23 mouse cellular contexts compared by ENCODE assay signal in the genomic region with DNA sequence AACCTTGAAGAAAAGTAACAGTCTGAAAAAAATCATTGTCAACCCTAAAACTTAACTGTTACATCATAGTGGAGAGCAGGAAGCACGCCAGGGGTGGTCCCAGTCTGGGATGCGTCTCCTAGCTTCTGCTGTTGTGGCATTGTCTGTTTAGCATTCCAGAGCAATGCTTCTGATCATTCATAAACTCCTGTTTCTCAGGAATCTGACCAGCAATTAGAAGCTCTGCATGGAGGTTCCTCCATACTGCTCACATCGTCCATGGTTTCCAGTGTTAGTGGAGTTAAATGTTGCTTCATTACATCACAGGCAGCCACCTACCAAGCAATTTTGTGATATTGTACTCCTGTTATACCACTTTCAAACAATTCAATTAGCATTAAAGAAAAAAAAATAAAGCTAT.
DNase-seq lines count a peak whose midpoint lies in the region; ATAC-seq and TF ChIP-seq lines count a peak whose summit lies in the region.
"Had no signal": no experiment of that assay in that cellular context is flagged by ENCODE, and none has a peak within 500 bp of the region (broad histone marks: within the 10 kb centered on the region; RNA-seq: fewer than 3 reads in every experiment).

No protein-coding gene starts in this region.

- H3K4me3 ChIP-seq in midbrain, embryonic 11.5 days (ENCODE audit: low read depth, low read length) = no peak overlapping the region
- no peak overlapping the region for H3K4me3 ChIP-seq in midbrain, embryonic 16.5 days (ENCODE audit: low read depth, low read length)
- H3K4me3 ChIP-seq in midbrain, embryonic 12.5 days = no peak overlapping the region
- H3K4me3 ChIP-seq in intestine, embryonic 15.5 days (replicated peaks) = no peak overlapping the region
- H3K4me3 ChIP-seq in stomach, postnatal 0 days (ENCODE audit: low read depth, low read length) = no peak overlapping the region
- H3K4me3 ChIP-seq: heart, embryonic 15.5 days; hindbrain, embryonic 15.5 days; limb, embryonic 12.5 days; liver, embryonic 12.5 days; megakaryocyte, embryonic 14.5 days had no signal

- no peak overlapping the region for H3K9ac ChIP-seq in midbrain, embryonic 11.5 days (ENCODE audit: low read length)
- no peak overlapping the region for H3K9ac ChIP-seq in midbrain, embryonic 16.5 days (ENCODE audit: low read depth, low read length)
- no peak overlapping the region for H3K9ac ChIP-seq in midbrain, embryonic 12.5 days (replicated peaks)
- H3K9ac ChIP-seq in intestine, embryonic 15.5 days = no peak overlapping the region
- H3K9ac ChIP-seq in stomach, postnatal 0 days (ENCODE audit: low read length) = no peak overlapping the region
- H3K9ac ChIP-seq: heart, embryonic 15.5 days; hindbrain, embryonic 15.5 days; limb, embryonic 12.5 days; liver, embryonic 12.5 days had no signal

- no peaks in the 10 kb centered on the region for H3K36me3 ChIP-seq in midbrain, embryonic 11.5 days (ENCODE audit: control insufficient read depth, insufficient read depth, low read length)
- H3K36me3 ChIP-seq in midbrain, embryonic 16.5 days (ENCODE audit: control insufficient read depth, insufficient read depth, low read length) = no peaks in the 10 kb centered on the region
- no peaks in the 10 kb centered on the region for H3K36me3 ChIP-seq in midbrain, embryonic 12.5 days
- H3K36me3 ChIP-seq in intestine, embryonic 15.5 days = no peaks in the 10 kb centered on the region
- H3K36me3 ChIP-seq in stomach, postnatal 0 days (ENCODE audit: control insufficient read depth, insufficient read depth, low read length) = no peaks in the 10 kb centered on the region
- H3K36me3 ChIP-seq: heart, embryonic 15.5 days; hindbrain, embryonic 15.5 days; limb, embryonic 12.5 days; liver, embryonic 12.5 days had no signal

- peak; percentile 11 for DNase-seq in embryo, embryonic 11 days
- no peak for DNase-seq in embryo, embryonic 10.5 days (ENCODE audit: low spot score)
- DNase-seq in midbrain, embryonic 11.5 days (ENCODE audit: low spot score, missing footprints) = peak; percentile 89
- DNase-seq in stomach, postnatal 0 days (ENCODE audit: low spot score) = no peak
- DNase-seq: adrenal gland, postnatal 14 days; cerebellum, adult 11-12 months; cerebellum, postnatal 36 days; gastrocnemius, postnatal 25 days; kidney, adult 18-20 months; lung, adult 2 months; right cerebral cortex, postnatal 4 days; thymus, postnatal 14 days had no signal

- TF ChIP-seq CTCF in stomach, postnatal 0 days (IDR thresholded peaks at IDR 0.05; ENCODE audit: low read depth) = no peak

- H3K4me1 ChIP-seq in midbrain, embryonic 11.5 days (ENCODE audit: control insufficient read depth, insufficient read depth, low read length) = 0 out of 2 replicates have a peak, but pooled peaks cover 7% of the 10 kb centered on the region
- peaks cover 5% of the 10 kb centered on the region; the same call in 1 of the 2 replicates for H3K4me1 ChIP-seq in midbrain, embryonic 16.5 days (ENCODE audit: control insufficient read depth, insufficient read depth, low read length)
- peaks cover 15% of the 10 kb centered on the region for H3K4me1 ChIP-seq in midbrain, embryonic 12.5 days
- no peaks in the 10 kb centered on the region for H3K4me1 ChIP-seq in intestine, embryonic 15.5 days (replicated peaks)
- no peaks in the 10 kb centered on the region for H3K4me1 ChIP-seq in stomach, postnatal 0 days (replicated peaks; ENCODE audit: control insufficient read depth, insufficient read depth)
- H3K4me1 ChIP-seq: heart, embryonic 15.5 days; hindbrain, embryonic 15.5 days; limb, embryonic 12.5 days; liver, embryonic 12.5 days; megakaryocyte, embryonic 14.5 days had no signal

- no peaks in the 10 kb centered on the region for H3K27me3 ChIP-seq in midbrain, embryonic 11.5 days (ENCODE audit: control insufficient read depth, insufficient read depth, low read length)
- no peaks in the 10 kb centered on the region for H3K27me3 ChIP-seq in midbrain, embryonic 16.5 days (ENCODE audit: control insufficient read depth, insufficient read depth, low read depth, low read length)
- H3K27me3 ChIP-seq in midbrain, embryonic 12.5 days = no peaks in the 10 kb centered on the region
- no peaks in the 10 kb centered on the region for H3K27me3 ChIP-seq in intestine, embryonic 15.5 days (replicated peaks)
- H3K27me3 ChIP-seq in stomach, postnatal 0 days (ENCODE audit: control insufficient read depth, insufficient read depth, low read length) = no peaks in the 10 kb centered on the region
- H3K27me3 ChIP-seq: heart, embryonic 15.5 days; hindbrain, embryonic 15.5 days; limb, embryonic 12.5 days; liver, embryonic 12.5 days; megakaryocyte, embryonic 14.5 days had no signal

- 31% methylated on average over 3 of the region's 3 CpGs for WGBS in midbrain, embryonic 11.5 days
- 18% methylated on average over 3 of the region's 3 CpGs for WGBS in midbrain, embryonic 16.5 days
- WGBS in midbrain, embryonic 12.5 days = 33% methylated on average over 3 of the region's 3 CpGs
- 39% methylated on average over 3 of the region's 3 CpGs for WGBS in intestine, embryonic 15.5 days
- WGBS in stomach, postnatal 0 days = 51% methylated on average over 3 of the region's 3 CpGs

- no peak for TF ChIP-seq EP300 in stomach, postnatal 0 days (optimal IDR thresholded peaks at IDR 0.05)

- no peaks in the 10 kb centered on the region for H3K9me3 ChIP-seq in midbrain, embryonic 11.5 days (ENCODE audit: control insufficient read depth, low read length)
- H3K9me3 ChIP-seq in midbrain, embryonic 16.5 days (replicated peaks; ENCODE audit: control insufficient read depth, low read length, poor library complexity, severe bottlenecking) = no peaks in the 10 kb centered on the region
- H3K9me3 ChIP-seq in midbrain, embryonic 12.5 days = no peaks in the 10 kb centered on the region
- no peaks in the 10 kb centered on the region for H3K9me3 ChIP-seq in intestine, embryonic 15.5 days
- H3K9me3 ChIP-seq in stomach, postnatal 0 days (ENCODE audit: control insufficient read depth, low read length) = no peaks in the 10 kb centered on the region
- H3K9me3 ChIP-seq: heart, embryonic 15.5 days; hindbrain, embryonic 15.5 days; limb, embryonic 12.5 days; liver, embryonic 12.5 days had no signal

- ATAC-seq in midbrain, embryonic 11.5 days (ENCODE audit: low FRiP score) = peak; percentile 56
- ATAC-seq in midbrain, embryonic 16.5 days = no peak
- ATAC-seq in midbrain, embryonic 12.5 days (ENCODE audit: low FRiP score, low read depth) = peak; percentile 53; the same call in 1 of the 2 replicates
- no peak for ATAC-seq in intestine, embryonic 15.5 days
- ATAC-seq in stomach, postnatal 0 days (ENCODE audit: low FRiP score, low TSS enrichment) = no peak
- ATAC-seq: activated CD4-positive, CD25-positive, alpha-beta regulatory T cell, adult 4 months; CD4-positive, CD25-positive, alpha-beta regulatory T cell, adult 4 months; liver, embryonic 12.5 days had no signal

- H3K4me2 ChIP-seq in midbrain, embryonic 11.5 days = no peak overlapping the region
- no peak overlapping the region for H3K4me2 ChIP-seq in midbrain, embryonic 16.5 days (ENCODE audit: low read length)
- H3K4me2 ChIP-seq in midbrain, embryonic 12.5 days (replicated peaks) = no peak overlapping the region
- no peak overlapping the region for H3K4me2 ChIP-seq in intestine, embryonic 15.5 days (replicated peaks)
- H3K4me2 ChIP-seq in stomach, postnatal 0 days (replicated peaks; ENCODE audit: low read depth) = no peak overlapping the region
- H3K4me2 ChIP-seq: heart, embryonic 15.5 days; hindbrain, embryonic 15.5 days; limb, embryonic 12.5 days; liver, embryonic 12.5 days had no signal

- no peak overlapping the region for H3K27ac ChIP-seq in midbrain, embryonic 11.5 days (ENCODE audit: low read depth, low read length)
- H3K27ac ChIP-seq in midbrain, embryonic 16.5 days (ENCODE audit: low read length) = no peak overlapping the region
- H3K27ac ChIP-seq in midbrain, embryonic 12.5 days (replicated peaks) = peak overlapping the region; percentile 68
- H3K27ac ChIP-seq in intestine, embryonic 15.5 days = no peak overlapping the region
- H3K27ac ChIP-seq in stomach, postnatal 0 days (replicated peaks) = no peak overlapping the region
- H3K27ac ChIP-seq: heart, embryonic 15.5 days; hindbrain, embryonic 15.5 days; kidney, postnatal 0 days; limb, embryonic 12.5 days; liver, embryonic 12.5 days had no signal

Comparison
In these comparisons a context has a peak if more than half of its experiments do, and no peak if none do; other contexts are left out.
1. DNase-seq: peak in embryo, embryonic 11 days (single experiment) and midbrain, embryonic 11.5 days (single experiment); none in embryo, embryonic 10.5 days (single experiment) and stomach, postnatal 0 days (single experiment).
2. ATAC-seq: peak in midbrain, embryonic 11.5 days (single experiment) and midbrain, embryonic 12.5 days (single experiment); none in midbrain, embryonic 16.5 days (single experiment), intestine, embryonic 15.5 days (single experiment) and stomach, postnatal 0 days (single experiment).